Mouse (Mus musculus) mature B cell (primary cell): ENCODE data around the gene Ndufv3.
"Not testable (repeated sequence)": the region's sequence is repeated elsewhere in the genome, so short reads cannot be mapped to it uniquely, and the experiment has no call there.

Experiments used
- in situ Hi-C: fragments of 300-500 bp; cut with MboI; formaldehyde crosslinking; loops from 2 replicates; pipeline ENCODE4 v1.14.3; 2019

Gene Ndufv3

GRCm38 (mm10) chr17:31512593-31512992, 7.3 kb upstream of the Ndufv3 start:
- in situ Hi-C loops: no loop called here

DNA sequence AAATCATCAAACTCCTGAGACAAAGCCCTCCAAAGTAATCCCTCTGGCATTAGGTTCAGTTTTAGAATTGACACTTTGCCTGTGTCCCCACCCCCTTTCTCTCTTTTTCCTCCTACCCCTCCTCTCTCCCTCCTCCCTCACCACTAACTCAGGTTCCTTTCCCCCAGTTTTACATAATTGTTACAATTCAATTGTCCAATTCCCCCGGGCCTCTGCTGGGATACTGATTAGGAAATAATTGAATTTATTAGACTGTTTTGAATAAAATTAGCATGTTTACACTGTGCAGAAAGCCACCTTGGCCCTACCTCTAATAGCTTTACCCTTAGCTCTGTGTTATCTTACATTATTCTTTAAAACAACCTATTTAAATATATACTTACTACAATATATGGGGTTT, 5.2 kb upstream of the Ndufv3 start:
- in situ Hi-C loops: loop anchor here (5.0 kb wide), 1 partner anchor 48 kb away; the partner anchor contains the start of gene Pknox1

DNA sequence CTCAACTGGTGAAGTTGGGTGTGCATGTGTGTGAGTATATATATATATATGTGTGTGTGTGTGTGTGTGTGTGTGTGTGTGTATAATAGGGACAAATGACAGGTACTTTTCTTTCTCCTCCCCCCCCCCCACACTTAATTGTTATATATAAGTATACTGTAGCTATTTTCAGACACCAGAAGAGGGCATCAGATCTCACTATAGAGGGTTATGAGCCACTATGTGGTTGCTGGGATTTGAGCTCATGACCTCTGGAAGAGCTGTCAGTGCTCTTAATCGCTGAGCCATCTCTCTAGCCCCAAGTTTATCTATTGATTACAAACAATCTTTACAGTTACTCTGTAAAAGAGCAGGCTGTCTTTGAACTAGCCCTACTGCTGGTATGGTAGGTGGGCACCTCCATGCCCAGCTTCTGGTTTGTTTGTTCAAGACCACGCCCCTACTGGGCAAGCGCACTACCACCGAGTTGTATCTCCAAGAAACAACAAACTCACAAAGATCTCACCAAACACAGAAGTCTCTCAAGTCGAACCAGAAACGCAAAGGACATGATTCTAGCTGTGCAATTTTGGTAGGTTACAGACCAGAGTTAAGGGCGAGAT, 470 bp upstream of the Ndufv3 start:
- in situ Hi-C loops: loop anchor here (5.0 kb wide), 1 partner anchor 43 kb away; the partner anchor contains the start of gene Pknox1

- in situ Hi-C loops: no loop called here
These were observed 980 bp downstream of the Ndufv3 start for GRCm38 (mm10) chr17:31520895-31521294.

GRCm38 (mm10) chr17:31521948-31522347, 2.0 kb downstream of the Ndufv3 start:
- in situ Hi-C loops: no loop called here

GRCm38 (mm10) chr17:31525114-31525513, 5.2 kb downstream of the Ndufv3 start:
- in situ Hi-C loops: no loop called here

- in situ Hi-C loops: no loop called here
These were observed 5.9 kb downstream of the Ndufv3 start for GRCm38 (mm10) chr17:31525816-31526215.

- in situ Hi-C loops: no loop called here
These were observed 9.4 kb downstream of the Ndufv3 start for GRCm38 (mm10) chr17:31529314-31529713.

- in situ Hi-C loops: no loop called here
These were observed 11.7 kb downstream of the Ndufv3 start for GRCm38 (mm10) chr17:31531441-31532158.

- in situ Hi-C loops: not testable (repeated sequence)
These were observed 12.4 kb downstream of the Ndufv3 start for GRCm38 (mm10) chr17:31532331-31532730.

GRCm38 (mm10) chr17:31535358-31535757, 15.4 kb downstream of the Ndufv3 start:
- in situ Hi-C loops: no loop called here

DNA sequence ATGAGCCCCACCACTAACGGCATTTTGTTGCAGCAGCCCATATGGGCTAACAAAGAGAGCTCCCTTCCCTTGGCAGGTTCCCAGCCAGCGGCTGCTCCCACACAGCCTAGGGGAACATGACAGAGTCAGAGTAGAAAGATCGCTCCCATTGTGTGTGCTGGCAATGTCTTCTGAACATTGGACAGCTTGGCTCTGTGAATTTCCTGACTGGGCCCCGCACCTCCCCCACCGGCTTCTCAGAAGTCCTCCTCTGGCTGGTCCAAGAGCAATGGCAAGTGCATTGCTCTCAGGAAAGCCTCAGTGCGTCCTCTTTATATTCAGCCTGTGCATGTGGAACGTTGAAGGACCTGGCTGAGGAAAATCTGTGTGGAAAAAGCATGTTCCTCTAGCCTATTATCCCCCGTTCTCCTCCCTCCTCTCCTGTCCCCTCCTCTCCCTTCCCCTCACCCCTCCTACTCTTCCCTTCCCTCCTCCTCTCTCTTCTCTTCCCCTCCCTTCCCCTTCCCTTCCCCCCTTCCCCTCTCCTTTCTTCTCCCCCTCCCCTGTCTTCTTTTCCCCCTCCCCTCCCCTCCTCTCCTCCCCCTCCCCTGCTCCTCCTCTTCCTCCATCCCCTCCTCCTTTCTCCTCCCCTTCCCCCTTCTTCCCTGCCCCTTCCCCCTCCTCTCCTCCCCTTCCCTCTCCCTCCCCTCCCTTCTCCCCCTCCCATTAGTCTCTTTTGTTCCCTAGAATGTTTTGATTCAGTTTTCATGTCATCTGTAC, 16.1 kb downstream of the Ndufv3 start:
- in situ Hi-C loops: no loop called here

DNA sequence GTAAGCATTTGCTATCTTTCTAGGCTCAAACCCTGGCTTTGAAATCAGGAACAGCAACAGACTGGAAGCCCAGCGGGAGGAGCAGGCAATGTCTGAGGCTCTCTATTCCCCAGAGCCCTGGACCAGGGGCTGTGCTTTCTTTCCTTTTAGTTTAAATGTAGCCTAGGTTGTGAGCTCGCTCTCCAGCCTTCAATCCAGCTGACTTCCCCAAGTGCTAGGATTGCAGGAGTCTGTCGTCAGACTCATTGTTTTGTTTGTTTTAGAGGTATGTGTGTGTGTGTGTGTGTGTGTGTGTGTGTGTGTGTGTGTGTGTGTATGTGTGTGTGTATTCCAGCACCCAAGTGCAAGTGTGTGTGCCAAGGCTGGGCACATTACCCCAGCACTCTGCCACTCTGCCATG, 20.2 kb downstream of the Ndufv3 start:
- in situ Hi-C loops: no loop called here

GRCm38 (mm10) chr17:31540809-31541459, 21.0 kb downstream of the Ndufv3 start:
- in situ Hi-C loops: no loop called here

DNA sequence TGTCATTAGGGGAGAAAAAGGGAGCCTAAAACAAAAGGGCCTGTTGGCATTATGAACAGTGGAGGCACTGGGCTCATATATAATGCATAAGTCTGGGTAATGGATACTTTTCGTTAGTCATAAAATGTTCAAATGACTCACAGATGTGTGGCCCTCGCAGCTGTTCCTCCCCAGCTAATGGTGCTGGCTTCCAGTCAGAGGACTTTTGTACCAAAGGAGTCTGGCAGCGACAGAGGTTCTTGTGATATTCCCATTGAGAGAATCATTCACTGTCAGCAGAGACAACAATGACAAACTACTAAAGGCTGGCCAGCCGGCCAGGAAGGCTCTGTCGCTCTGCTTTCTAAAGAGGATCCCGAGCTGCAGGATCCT, 21.5 kb downstream of the Ndufv3 start:
- in situ Hi-C loops: no loop called here

DNA sequence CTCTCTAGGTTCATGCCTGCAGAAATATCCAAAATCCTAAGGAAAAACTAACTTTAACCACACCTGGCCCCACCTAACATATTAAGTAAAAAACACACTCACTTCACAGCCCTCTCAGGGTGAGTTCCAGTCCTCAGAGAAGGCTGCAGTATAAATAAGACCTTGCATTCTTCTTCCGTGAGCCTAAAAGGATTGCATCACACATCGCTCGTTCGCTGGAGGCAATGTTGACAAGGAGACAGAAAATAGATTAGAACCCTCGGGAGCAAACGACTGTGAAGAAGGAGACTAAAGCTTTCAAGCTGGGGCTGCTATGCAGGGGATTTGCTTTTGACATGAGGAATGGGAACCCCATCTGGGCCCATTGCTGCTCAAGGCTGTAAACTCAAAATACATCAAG, 23.7 kb downstream of the Ndufv3 start:
- in situ Hi-C loops: no loop called here

GRCm38 (mm10) chr17:31546444-31547196, 26.7 kb downstream of the Ndufv3 start:
- in situ Hi-C loops: no loop called here

DNA sequence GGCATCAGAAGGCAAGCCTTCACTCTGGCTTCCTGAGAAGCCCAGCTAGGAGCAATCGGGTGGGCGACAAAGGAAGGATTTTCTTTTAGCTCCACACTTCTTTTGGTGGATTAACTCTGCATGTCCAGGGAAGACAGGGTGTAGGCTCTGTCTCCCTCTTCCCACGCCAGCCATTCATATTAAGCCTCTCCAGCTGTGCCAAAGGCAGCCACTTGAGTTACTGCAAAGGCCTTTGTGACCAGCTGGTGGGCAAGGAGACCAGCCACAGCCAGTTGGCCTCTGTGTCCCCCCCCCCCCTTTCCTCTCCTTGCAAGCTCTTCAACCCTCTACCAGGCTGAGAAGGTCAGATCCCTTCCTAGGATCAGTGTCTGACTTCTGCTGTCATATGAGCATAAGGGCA, 28.1 kb downstream of the Ndufv3 start:
- in situ Hi-C loops: no loop called here

GRCm38 (mm10) chr17:31549389-31549788, 29.5 kb downstream of the Ndufv3 start:
- in situ Hi-C loops: no loop called here

GRCm38 (mm10) chr17:31552601-31553000, 32.7 kb downstream of the Ndufv3 start:
- in situ Hi-C loops: not testable (repeated sequence)

DNA sequence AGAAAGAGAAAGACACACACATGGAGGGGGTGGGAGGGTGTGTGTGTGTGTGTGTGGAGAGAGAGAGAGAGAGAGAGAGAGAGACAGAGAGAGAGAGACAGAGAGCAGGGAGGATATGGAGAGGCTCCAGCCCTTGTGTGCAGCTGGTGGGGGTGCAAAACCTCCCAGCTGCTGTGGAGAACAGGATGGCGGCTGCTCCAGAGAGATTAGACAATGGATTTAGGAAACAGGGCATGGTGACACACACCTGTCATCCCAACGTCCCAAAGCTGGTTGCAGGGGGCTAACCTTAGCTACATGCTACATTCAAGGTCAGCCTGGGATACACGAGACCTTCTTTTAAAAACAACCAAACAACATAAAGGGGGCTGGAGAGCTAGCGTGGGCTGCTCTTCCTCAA, 36.3 kb downstream of the Ndufv3 start:
- in situ Hi-C loops: no loop called here
